Mouse (Mus musculus) kidney, postnatal 0 days (tissue): ENCODE results near the gene Olfr49. TPM values are rescaled to one million over a fixed set of nuclear protein-coding genes. Genes with fewer than 3 reads are reported as not detected.

ENCODE experiments used
- ATAC-seq: fragments of 200-750 bp; cut with Nextera tagmentation; replicated peaks from 2 replicates; pipeline ENCODE4 v1.8.0; 2017; ENCODE audit warnings: low read depth, moderate number of reproducible peaks, moderate TSS enrichment, moderate library complexity; ENCODE audit not compliant: low FRiP score
- DNase-seq: peaks from one replicate; pipeline ENCODE4 v3.0.0-alpha.2; 2016; ENCODE audit warnings: low spot score
- H3K27ac ChIP-seq: fragments of 300-500 bp; sonication (generic); 2 replicates; pipeline ENCODE4 v1.5.1; 2014; ENCODE audit warnings: mild to moderate bottlenecking
- H3K27me3 ChIP-seq: fragments of 300-500 bp; sonication (generic); 2 replicates; pipeline ENCODE4 v1.6.1; 2014; ENCODE audit warnings: low read length, mixed read lengths; ENCODE audit not compliant: insufficient read depth
- H3K36me3 ChIP-seq: fragments of 300-500 bp; sonication (generic); 2 replicates; pipeline ENCODE4 v1.6.1; 2014; ENCODE audit warnings: low read length, mixed read lengths; ENCODE audit not compliant: insufficient read depth
- H3K4me1 ChIP-seq: fragments of 300-500 bp; sonication (generic); replicated peaks from 2 replicates; pipeline ENCODE4 v1.6.1; 2014; ENCODE audit warnings: antibody characterized with exemption, low read length, mixed read lengths; ENCODE audit not compliant: insufficient read depth
- H3K4me2 ChIP-seq: fragments of 300-500 bp; sonication (generic); 2 replicates; pipeline ENCODE4 v1.6.1; 2014; ENCODE audit warnings: mild to moderate bottlenecking, low read length, moderate library complexity, mixed read lengths
- H3K4me3 ChIP-seq: fragments of 300-500 bp; sonication (generic); replicated peaks from 2 replicates; pipeline ENCODE4 v1.5.1; 2014; ENCODE audit warnings: low read depth, low read length
- H3K9ac ChIP-seq: fragments of 300-500 bp; sonication (generic); 2 replicates; pipeline ENCODE4 v1.6.1; 2014; ENCODE audit warnings: low read depth, low read length
- H3K9me3 ChIP-seq: fragments of 300-500 bp; sonication (generic); replicated peaks from 2 replicates; pipeline ENCODE4 v1.6.1; 2016; ENCODE audit warnings: low read length, inconsistent platforms, mixed read lengths
- CTCF ChIP-seq: IDR thresholded peaks from 2 replicates; pipeline ENCODE4 v1.5.1; 2016; ENCODE audit warnings: antibody characterized with exemption, low read depth, mild to moderate bottlenecking, moderate library complexity
- WGBS: fragments of 180-500 bp; shearing (Covaris S2); extraction: QIAGEN DNeasy Blood & Tissue Kit; methylation state at CpG from one replicate; pipeline ENCODE4 v1.1.7; 2014; 5-methylcytosine and 5-hydroxymethylcytosine counted together
- polyA plus RNA-seq: library from polyadenylated mRNA; unstranded; fragments of >200 nt; fragmentation: Nextera tagmentation; extraction: Ambion mirVana; gene quantifications from 2 replicates; pipeline ENCODE4 v1.2.1, GENCODE M21; 2015

Gene Olfr49
- polyA plus RNA-seq, 1 experiment from 2014 or later = not detected

DNA sequence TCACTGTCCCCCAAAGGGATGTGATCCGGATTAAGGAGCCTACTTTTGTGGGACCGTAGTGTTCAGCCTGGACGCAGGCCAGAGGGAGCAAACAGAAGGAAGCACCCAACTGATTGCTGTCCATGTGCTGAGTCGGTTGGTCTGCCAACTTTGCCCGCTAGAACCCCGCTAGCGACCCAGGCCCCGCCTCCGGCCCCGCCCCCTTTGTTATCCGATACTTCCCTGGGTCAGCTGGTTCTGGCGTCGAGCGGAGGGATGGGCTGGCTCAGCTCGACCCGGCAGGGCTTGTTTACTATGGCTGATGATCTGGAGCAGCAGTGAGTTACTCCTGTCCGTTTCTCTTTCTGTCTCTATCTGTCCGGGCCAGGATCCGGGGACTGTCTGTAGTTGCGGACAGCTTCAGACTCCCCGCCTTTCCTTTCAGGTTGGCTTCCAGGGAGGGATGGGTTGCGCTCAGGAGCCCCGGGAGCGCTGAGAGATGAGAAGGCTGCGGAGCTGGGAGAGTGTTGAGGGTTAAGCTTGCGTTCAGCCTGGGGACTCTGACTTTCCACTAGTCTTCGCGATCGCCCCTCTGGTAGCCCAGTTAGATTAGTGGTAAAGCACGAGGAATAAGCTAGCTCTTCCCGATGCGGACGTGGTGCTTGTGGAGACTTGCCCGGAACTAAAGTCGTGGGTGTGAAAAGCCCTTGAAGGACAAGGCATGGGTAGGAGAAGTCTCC lies 25.6 kb downstream of the Olfr49 start:
- no peak for TF ChIP-seq CTCF
- 1% methylated on average over 35 of the region's 35 CpGs for WGBS
- peak; percentile 96 for DNase-seq

DNA sequence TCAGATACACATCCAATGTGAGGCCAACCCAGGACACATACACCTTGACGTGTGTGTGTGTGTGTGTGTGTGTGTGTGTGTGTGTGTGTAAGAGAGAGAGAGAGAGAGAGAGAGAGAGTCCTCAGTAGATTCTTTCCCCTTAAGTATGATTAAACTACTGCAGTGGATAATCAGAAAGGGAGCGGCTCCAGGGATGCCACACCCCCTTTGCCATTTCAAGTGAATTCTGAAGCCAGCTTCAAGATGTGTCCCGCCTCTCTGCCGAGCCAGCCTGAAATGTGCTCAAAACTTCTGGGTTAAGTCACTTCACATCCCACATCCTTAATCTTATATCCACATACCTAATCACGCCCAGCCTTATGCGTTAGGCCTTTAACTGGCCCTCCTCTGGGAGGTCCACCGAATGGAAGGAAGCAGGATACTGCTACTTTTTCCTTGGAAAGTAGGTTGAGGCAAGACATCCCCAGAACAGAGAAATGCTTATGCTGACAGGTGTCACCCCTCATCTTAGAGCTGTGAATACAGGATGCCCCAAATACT lies 26.5 kb downstream of the Olfr49 start:
- TF ChIP-seq CTCF = no peak
- no peak overlapping the region for H3K4me2 ChIP-seq
- no peaks in the 10 kb centered on the region for H3K9me3 ChIP-seq
- peaks cover 10% of the 10 kb centered on the region for H3K4me1 ChIP-seq
- H3K9ac ChIP-seq = no peak overlapping the region
- no peaks in the 10 kb centered on the region for H3K27me3 ChIP-seq
- peaks cover 9% of the 10 kb centered on the region; the same call in 1 of the 2 replicates for H3K36me3 ChIP-seq
- DNase-seq (no peak), ATAC-seq (no peak)
- no peak overlapping the region for H3K27ac ChIP-seq
- WGBS = 73% methylated on average over 7 of the region's 7 CpGs
- H3K4me3 ChIP-seq = no peak overlapping the region

More for the DNA sequence above, 25.6 kb downstream of the Olfr49 start:
- Histone ChIP-seq H3K27ac (peak overlapping the region; percentile 86), H3K9ac (peak overlapping the region; percentile 71), H3K36me3 (peaks cover 10% of the 10 kb centered on the region; the same call in 1 of the 2 replicates), H3K4me2 (peak overlapping the region; percentile 83), H3K4me1 (peaks cover 10% of the 10 kb centered on the region), H3K27me3 (no peaks in the 10 kb centered on the region), H3K4me3 (peak overlapping the region; percentile 71), H3K9me3 (no peaks in the 10 kb centered on the region)
- peak; percentile 91 for ATAC-seq

DNA sequence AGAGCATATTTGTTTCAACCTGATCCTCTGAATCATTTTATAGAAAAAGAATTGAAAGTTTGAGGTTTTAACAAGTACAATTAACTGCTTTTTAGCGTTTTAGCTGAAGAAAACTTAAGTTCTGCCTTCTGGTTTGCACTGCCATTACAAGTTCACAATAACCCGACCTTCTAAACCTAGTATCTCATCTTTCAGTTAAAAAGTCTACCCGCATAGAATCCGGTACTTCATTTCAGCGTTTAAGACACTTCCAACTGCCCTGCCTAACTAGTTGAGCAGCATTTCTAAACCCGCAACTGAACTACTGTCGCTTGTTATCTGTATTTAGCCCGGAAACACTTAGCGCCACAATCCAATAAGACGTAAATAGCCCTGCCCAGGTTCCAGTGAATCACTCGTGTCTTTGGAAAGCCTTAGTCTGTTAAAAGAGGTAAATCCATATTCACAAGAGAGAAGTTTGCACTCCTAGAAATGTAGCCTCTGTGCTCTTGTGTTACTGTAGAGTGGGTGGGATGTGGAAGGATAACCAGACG lies 30.0 kb downstream of the Olfr49 start:
- Histone ChIP-seq H3K9me3 (no peaks in the 10 kb centered on the region), H3K27me3 (no peaks in the 10 kb centered on the region), H3K4me2 (peak overlapping the region; percentile 77), H3K36me3 (no peaks in the 10 kb centered on the region), H3K4me1 (peaks cover 28% of the 10 kb centered on the region), H3K27ac (peak overlapping the region; percentile 88; the same call in 1 of the 2 replicates), H3K9ac (no peak overlapping the region; the same call in 1 of the 2 replicates), H3K4me3 (peak overlapping the region; percentile 76)
- DNase-seq (no peak), ATAC-seq (no peak)
- 57% methylated on average over 12 of the region's 12 CpGs for whole genome bisulfite sequencing
- no peak for TF ChIP-seq CTCF

DNA sequence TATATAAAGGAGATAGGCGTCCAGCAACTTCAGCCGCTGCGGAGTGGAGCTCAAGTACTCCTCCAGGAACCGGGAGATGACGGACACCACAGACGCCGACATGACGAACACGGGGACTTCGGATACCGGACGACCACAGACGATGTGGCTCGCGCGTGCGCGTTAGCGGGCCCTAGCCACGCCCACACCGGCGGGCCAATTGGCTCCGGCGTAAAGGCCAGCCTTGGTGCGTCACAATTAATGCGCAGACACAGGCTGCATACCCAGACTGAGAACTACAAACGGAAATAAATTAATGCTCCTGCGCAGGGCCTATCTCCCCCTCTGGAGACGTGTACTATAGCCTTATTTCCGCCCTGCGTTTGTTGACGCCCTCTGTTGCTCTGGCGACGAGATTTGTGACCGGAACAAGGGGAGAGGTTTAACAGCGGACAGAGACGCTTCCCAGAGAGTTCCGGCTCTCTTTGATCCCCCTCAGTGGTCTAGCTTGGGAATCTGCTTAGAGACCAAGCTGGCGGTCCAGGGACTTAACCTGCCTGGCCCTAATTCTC lies 30.9 kb downstream of the Olfr49 start, which contains the start of the genes Dad1 and Abhd4:
Gene Dad1, minus strand, starts transcription at position 364 of the 551 bp plus-strand sequence.
Gene Abhd4, plus strand, starts transcription at position 448 of the 551 bp plus-strand sequence.
- TF ChIP-seq CTCF = peak; percentile 3; the same call in 1 of the 2 replicates
- ATAC-seq (peak; percentile 99), DNase-seq (peak; percentile 100)
- H3K9me3 ChIP-seq = no peaks in the 10 kb centered on the region
- peak within 1 kb of the TSS; percentile 76 for H3K4me3 ChIP-seq
- H3K27me3 ChIP-seq = no peaks in the 10 kb centered on the region
- peak within 1 kb of the TSS; percentile 77 for H3K9ac ChIP-seq
- 0 out of 2 replicates have a peak, but pooled peaks cover 2% of the 10 kb centered on the region for H3K36me3 ChIP-seq
- peak within 1 kb of the TSS; percentile 77 for H3K4me2 ChIP-seq
- H3K27ac ChIP-seq = peak within 1 kb of the TSS; percentile 88
- peaks cover 34% of the 10 kb centered on the region for H3K4me1 ChIP-seq
- under 1% methylated on average over 39 of the region's 39 CpGs for WGBS

DNA sequence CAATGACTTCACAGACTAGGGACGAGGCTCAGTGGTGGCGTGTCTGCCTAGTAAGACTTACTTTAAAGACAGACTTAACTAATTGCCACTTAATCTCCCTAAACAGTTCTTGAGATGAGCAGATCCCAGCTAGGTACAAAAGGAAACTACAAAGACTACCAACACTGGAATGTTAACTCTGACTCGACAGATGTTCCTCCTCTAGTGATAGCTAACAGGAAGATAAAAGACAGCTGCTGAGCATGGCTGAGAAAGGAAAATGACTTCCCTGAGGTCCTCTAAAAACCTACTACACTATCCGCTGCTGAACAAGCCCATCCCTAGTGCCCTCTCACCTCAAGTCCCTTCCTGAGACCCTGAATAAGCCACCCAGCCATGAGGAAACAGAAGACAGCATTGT lies 34.6 kb downstream of the Olfr49 start:
- H3K4me1 ChIP-seq = peaks cover 37% of the 10 kb centered on the region

GRCm38 (mm10) chr14:54249326-54249725 lies 35.4 kb downstream of the Olfr49 start:
- WGBS = 16% methylated on average over 9 of the region's 9 CpGs
- TF ChIP-seq CTCF = no peak
- H3K27ac ChIP-seq = peak overlapping the region; percentile 71; the same call in 1 of the 2 replicates
- ATAC-seq (no peak), DNase-seq (peak; percentile 91)
- 0 out of 2 replicates have a peak overlapping the region, but pooled peaks have one; percentile 10 for H3K9ac ChIP-seq
- peak overlapping the region; percentile 32 for H3K4me2 ChIP-seq
- H3K4me1 ChIP-seq = peaks cover 32% of the 10 kb centered on the region
- H3K36me3 ChIP-seq = 0 out of 2 replicates have a peak, but pooled peaks cover 12% of the 10 kb centered on the region
- H3K4me3 ChIP-seq = no peak overlapping the region
- H3K27me3 ChIP-seq = no peaks in the 10 kb centered on the region
- no peaks in the 10 kb centered on the region for H3K9me3 ChIP-seq

More for the DNA sequence above, 34.6 kb downstream of the Olfr49 start:
- H3K36me3 ChIP-seq = 0 out of 2 replicates have a peak, but pooled peaks cover 12% of the 10 kb centered on the region
- ATAC-seq = no peak
- H3K27me3 ChIP-seq = no peaks in the 10 kb centered on the region
- peak overlapping the region; percentile 71; the same call in 1 of the 2 replicates for H3K27ac ChIP-seq
- H3K9me3 ChIP-seq = no peaks in the 10 kb centered on the region
- H3K4me2 ChIP-seq = peak overlapping the region; percentile 32
- WGBS = 26% methylated on average over 4 of the region's 4 CpGs
- peak overlapping the region; percentile 37; the same call in 1 of the 2 replicates for H3K9ac ChIP-seq
- TF ChIP-seq CTCF = no peak
- peak; percentile 70 for DNase-seq
- H3K4me3 ChIP-seq = no peak overlapping the region
